Mouse (Mus musculus): ENCODE data around the gene Mob4. TPM values are rescaled to one million over a fixed set of nuclear protein-coding genes. Genes with fewer than 3 reads are reported as not detected.
"Not testable (repeated sequence)": the region's sequence is repeated elsewhere in the genome, so short reads cannot be mapped to it uniquely, and the experiment has no call there.

The Mob4 gene
- polyA plus RNA-seq, 1 experiment from 2014 or later, result 171 TPM

- Histone ChIP-seq H3K27ac (ENCODE audit: low read length) (no peak overlapping the region), H3K4me2 (ENCODE audit: low read length) (no peak overlapping the region), H3K4me1 (ENCODE audit: control insufficient read depth, insufficient read depth, low read length) (peaks cover 12% of the 10 kb centered on the region), H3K9ac (ENCODE audit: low read depth, low read length) (no peak overlapping the region), H3K9me3 (replicated peaks; ENCODE audit: control insufficient read depth, low read length, poor library complexity, severe bottlenecking) (no peaks in the 10 kb centered on the region), H3K36me3 (ENCODE audit: control insufficient read depth, insufficient read depth, low read length) (0 out of 2 replicates have a peak, but pooled peaks cover 7% of the 10 kb centered on the region), H3K4me3 (ENCODE audit: low read depth, low read length) (no peak overlapping the region), H3K27me3 (ENCODE audit: control insufficient read depth, insufficient read depth, low read depth, low read length) (no peaks in the 10 kb centered on the region)
- no peak for ATAC-seq
- 96% methylated on average over 2 of the region's 2 CpGs for WGBS
Observed at GRCm38 (mm10) chr1:55092056-55092455, 39.0 kb upstream of the Mob4 start.

DNA sequence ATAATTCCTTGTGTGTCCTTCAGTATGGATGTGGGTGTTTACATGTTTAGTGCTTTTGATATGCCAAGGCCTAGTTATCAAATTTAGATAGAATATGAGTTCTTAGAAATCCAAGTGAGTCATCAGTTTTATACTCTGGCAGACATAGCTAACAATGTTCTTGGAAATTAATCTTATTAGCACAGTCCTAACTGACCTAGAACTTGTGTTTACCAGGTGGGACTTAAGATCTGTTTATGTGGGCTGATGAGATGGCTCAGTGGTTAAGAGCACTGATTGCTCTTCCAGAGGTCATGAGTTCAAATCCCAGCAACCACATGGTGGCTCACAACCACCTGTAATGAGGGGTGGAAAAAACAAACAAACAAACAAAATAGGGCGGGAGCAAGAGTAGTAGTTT is 38.6 kb upstream of the Mob4 start:
- Histone ChIP-seq H3K27ac (ENCODE audit: low read length) (no peak overlapping the region), H3K9ac (ENCODE audit: low read depth, low read length) (no peak overlapping the region), H3K36me3 (ENCODE audit: control insufficient read depth, insufficient read depth, low read length) (0 out of 2 replicates have a peak, but pooled peaks cover 7% of the 10 kb centered on the region), H3K4me3 (ENCODE audit: low read depth, low read length) (no peak overlapping the region), H3K4me2 (ENCODE audit: low read length) (no peak overlapping the region), H3K27me3 (ENCODE audit: control insufficient read depth, insufficient read depth, low read depth, low read length) (no peaks in the 10 kb centered on the region), H3K9me3 (replicated peaks; ENCODE audit: control insufficient read depth, low read length, poor library complexity, severe bottlenecking) (no peaks in the 10 kb centered on the region), H3K4me1 (ENCODE audit: control insufficient read depth, insufficient read depth, low read length) (peaks cover 12% of the 10 kb centered on the region)
- WGBS, result 88% methylated on average over 1 of the region's 1 CpGs
- no peak for ATAC-seq

GRCm38 (mm10) chr1:55106919-55107585 is 24.0 kb upstream of the Mob4 start:
- Histone ChIP-seq H3K27ac (ENCODE audit: low read length) (no peak overlapping the region), H3K4me2 (ENCODE audit: low read length) (no peak overlapping the region), H3K4me1 (ENCODE audit: control insufficient read depth, insufficient read depth, low read length) (no peaks in the 10 kb centered on the region), H3K4me3 (ENCODE audit: low read depth, low read length) (no peak overlapping the region), H3K9me3 (replicated peaks; ENCODE audit: control insufficient read depth, low read length, poor library complexity, severe bottlenecking) (0 out of 2 replicates have a peak, but pooled peaks cover 4% of the 10 kb centered on the region), H3K9ac (ENCODE audit: low read depth, low read length) (no peak overlapping the region), H3K27me3 (ENCODE audit: control insufficient read depth, insufficient read depth, low read depth, low read length) (no peaks in the 10 kb centered on the region), H3K36me3 (ENCODE audit: control insufficient read depth, insufficient read depth, low read length) (no peaks in the 10 kb centered on the region)
- ATAC-seq, result no peak
- 89% methylated on average over 9 of the region's 9 CpGs for WGBS

- H3K27ac ChIP-seq (ENCODE audit: low read length), result no peak overlapping the region
- 86% methylated on average over 1 of the region's 1 CpGs for whole genome bisulfite sequencing
- H3K9me3 ChIP-seq (replicated peaks; ENCODE audit: control insufficient read depth, low read length, poor library complexity, severe bottlenecking), result 0 out of 2 replicates have a peak, but pooled peaks cover 4% of the 10 kb centered on the region
Observed at GRCm38 (mm10) chr1:55107644-55108043, 23.4 kb upstream of the Mob4 start.

DNA sequence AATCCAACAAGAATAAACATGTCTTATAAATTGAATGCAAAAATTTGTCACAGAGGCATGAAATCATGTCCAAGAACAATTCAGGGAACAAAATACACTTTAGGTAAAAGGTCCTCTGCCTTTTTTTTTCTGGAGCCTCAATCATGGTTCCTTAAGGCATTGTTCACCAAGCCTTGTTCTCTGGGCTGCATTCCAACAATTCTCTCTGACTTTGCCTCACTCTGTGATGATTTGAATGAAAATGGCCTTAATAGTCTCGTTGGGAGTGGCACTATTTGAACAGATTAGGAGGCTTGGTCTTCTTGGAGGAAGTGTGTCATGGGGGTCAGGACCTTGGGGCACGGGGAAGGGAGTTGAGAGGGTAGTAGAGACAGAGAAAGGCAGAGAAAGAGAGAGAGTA is 22.6 kb upstream of the Mob4 start:
- WGBS, result 22% methylated on average over 2 of the region's 2 CpGs
- Histone ChIP-seq H3K9ac (ENCODE audit: low read depth, low read length) (no peak overlapping the region), H3K4me1 (ENCODE audit: control insufficient read depth, insufficient read depth, low read length) (no peaks in the 10 kb centered on the region), H3K27me3 (ENCODE audit: control insufficient read depth, insufficient read depth, low read depth, low read length) (no peaks in the 10 kb centered on the region), H3K36me3 (ENCODE audit: control insufficient read depth, insufficient read depth, low read length) (no peaks in the 10 kb centered on the region), H3K27ac (ENCODE audit: low read length) (no peak overlapping the region), H3K4me2 (ENCODE audit: low read length) (no peak overlapping the region), H3K4me3 (ENCODE audit: low read depth, low read length) (no peak overlapping the region), H3K9me3 (replicated peaks; ENCODE audit: control insufficient read depth, low read length, poor library complexity, severe bottlenecking) (0 out of 2 replicates have a peak, but pooled peaks cover 4% of the 10 kb centered on the region)
- ATAC-seq, result no peak

More at GRCm38 (mm10) chr1:55107644-55108043, 23.4 kb upstream of the Mob4 start:
- H3K9ac ChIP-seq (ENCODE audit: low read depth, low read length), result no peak overlapping the region
- no peaks in the 10 kb centered on the region for H3K36me3 ChIP-seq (ENCODE audit: control insufficient read depth, insufficient read depth, low read length)
- H3K27me3 ChIP-seq (ENCODE audit: control insufficient read depth, insufficient read depth, low read depth, low read length), result no peaks in the 10 kb centered on the region
- H3K4me1 ChIP-seq (ENCODE audit: control insufficient read depth, insufficient read depth, low read length), result no peaks in the 10 kb centered on the region
- no peak for ATAC-seq
- H3K4me3 ChIP-seq (ENCODE audit: low read depth, low read length), result no peak overlapping the region
- no peak overlapping the region for H3K4me2 ChIP-seq (ENCODE audit: low read length)

DNA sequence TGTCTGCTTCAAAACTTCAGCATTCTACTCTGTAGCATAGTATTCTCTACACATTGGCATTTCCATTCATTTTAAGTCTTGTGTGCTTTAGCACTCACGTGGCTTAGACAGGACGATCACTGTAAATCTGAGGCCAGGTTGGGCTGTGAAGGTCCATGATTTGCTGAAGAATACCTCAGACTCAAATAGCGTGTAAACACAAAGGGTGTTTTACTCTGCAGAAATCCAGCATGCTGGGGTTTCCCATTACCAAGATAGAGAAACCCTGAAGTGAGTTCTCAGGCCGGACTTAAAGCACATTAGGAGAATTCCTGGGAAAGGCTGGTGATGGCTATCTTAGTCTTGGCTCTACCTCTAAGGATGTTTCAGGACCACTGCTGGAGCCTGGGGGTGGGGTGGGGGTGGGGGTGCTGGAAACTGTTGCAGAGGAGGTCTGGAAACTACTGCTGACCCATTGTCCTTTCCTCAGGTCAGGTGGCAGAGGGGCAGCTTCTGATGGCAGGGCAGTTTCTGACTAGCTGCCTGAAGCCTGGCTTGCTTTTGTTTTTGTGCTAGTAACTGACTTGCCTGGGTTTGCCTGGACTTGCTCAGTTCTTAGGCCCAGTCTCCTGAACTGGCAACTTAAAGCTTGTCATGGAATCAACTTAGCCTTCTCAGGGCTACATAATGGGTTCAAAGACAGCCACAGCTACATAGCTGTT is 21.8 kb upstream of the Mob4 start:
- Histone ChIP-seq H3K4me2 (ENCODE audit: low read length) (no peak overlapping the region), H3K27me3 (ENCODE audit: control insufficient read depth, insufficient read depth, low read depth, low read length) (no peaks in the 10 kb centered on the region), H3K36me3 (ENCODE audit: control insufficient read depth, insufficient read depth, low read length) (no peaks in the 10 kb centered on the region), H3K4me3 (ENCODE audit: low read depth, low read length) (no peak overlapping the region), H3K27ac (ENCODE audit: low read length) (no peak overlapping the region), H3K9me3 (replicated peaks; ENCODE audit: control insufficient read depth, low read length, poor library complexity, severe bottlenecking) (0 out of 2 replicates have a peak, but pooled peaks cover 4% of the 10 kb centered on the region), H3K9ac (ENCODE audit: low read depth, low read length) (no peak overlapping the region), H3K4me1 (ENCODE audit: control insufficient read depth, insufficient read depth, low read length) (no peaks in the 10 kb centered on the region)
- WGBS, result 90% methylated on average over 4 of the region's 4 CpGs
- no peak for ATAC-seq

DNA sequence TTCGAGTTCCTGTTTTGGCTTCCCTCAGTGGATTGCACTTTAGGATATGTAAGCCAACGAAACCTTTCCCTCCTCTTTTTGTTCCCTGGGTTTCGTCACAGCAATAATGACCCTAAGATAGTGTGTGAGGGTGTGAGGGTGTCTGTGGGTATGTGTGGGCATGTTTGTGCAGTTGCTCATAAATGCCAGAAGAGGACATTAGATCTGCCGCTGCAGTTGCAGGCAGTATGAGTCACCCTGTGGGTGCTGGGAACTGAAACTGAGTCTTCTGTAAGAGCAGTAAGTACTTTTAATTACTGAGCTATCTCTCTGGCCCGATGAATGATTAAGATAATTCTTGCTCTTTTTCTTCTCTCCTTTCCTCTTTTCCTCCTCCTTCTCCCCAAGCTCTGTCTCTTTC is 8.0 kb upstream of the Mob4 start:
- Histone ChIP-seq H3K4me2 (ENCODE audit: low read length) (no peak overlapping the region), H3K9me3 (replicated peaks; ENCODE audit: control insufficient read depth, low read length, poor library complexity, severe bottlenecking) (no peaks in the 10 kb centered on the region), H3K27ac (ENCODE audit: low read length) (no peak overlapping the region), H3K9ac (ENCODE audit: low read depth, low read length) (no peak overlapping the region), H3K27me3 (ENCODE audit: control insufficient read depth, insufficient read depth, low read depth, low read length) (no peaks in the 10 kb centered on the region), H3K4me3 (ENCODE audit: low read depth, low read length) (no peak overlapping the region), H3K36me3 (ENCODE audit: control insufficient read depth, insufficient read depth, low read length) (no peaks in the 10 kb centered on the region), H3K4me1 (ENCODE audit: control insufficient read depth, insufficient read depth, low read length) (no peaks in the 10 kb centered on the region)
- 92% methylated on average over 5 of the region's 5 CpGs for WGBS
- no peak for ATAC-seq

GRCm38 (mm10) chr1:55123561-55123960 is 7.5 kb upstream of the Mob4 start:
- ATAC-seq, result no peak
- H3K4me1 ChIP-seq (ENCODE audit: control insufficient read depth, insufficient read depth, low read length), result no peaks in the 10 kb centered on the region
- no peaks in the 10 kb centered on the region for H3K27me3 ChIP-seq (ENCODE audit: control insufficient read depth, insufficient read depth, low read depth, low read length)
- H3K27ac ChIP-seq (ENCODE audit: low read length), result no peak overlapping the region
- H3K9me3 ChIP-seq (replicated peaks; ENCODE audit: control insufficient read depth, low read length, poor library complexity, severe bottlenecking), result no peaks in the 10 kb centered on the region
- no peak overlapping the region for H3K9ac ChIP-seq (ENCODE audit: low read depth, low read length)
- H3K4me3 ChIP-seq (ENCODE audit: low read depth, low read length), result no peak overlapping the region
- 89% methylated on average over 2 of the region's 2 CpGs for WGBS
- H3K4me2 ChIP-seq (ENCODE audit: low read length), result no peak overlapping the region
- no peaks in the 10 kb centered on the region for H3K36me3 ChIP-seq (ENCODE audit: control insufficient read depth, insufficient read depth, low read length)

DNA sequence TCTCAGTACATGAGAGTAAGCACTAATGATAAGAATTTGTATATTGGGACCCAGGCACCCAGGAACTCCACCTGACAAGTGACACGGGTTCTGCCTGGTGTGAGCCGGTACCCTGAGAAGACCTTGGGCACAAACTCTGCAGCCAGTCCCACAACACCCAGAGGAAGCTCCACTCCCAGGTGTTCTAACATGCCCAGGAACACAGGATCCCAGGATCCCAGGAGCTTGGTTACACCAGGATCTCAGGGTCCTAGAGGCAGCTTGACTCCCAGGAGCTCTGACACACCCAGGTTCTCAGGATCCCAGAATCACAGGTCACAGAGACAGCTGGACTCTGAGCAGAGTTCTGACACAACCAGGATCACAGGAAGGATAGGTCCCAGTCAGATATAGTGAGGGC is 6.9 kb upstream of the Mob4 start:
- H3K27ac ChIP-seq (ENCODE audit: low read length); H3K4me3 ChIP-seq (ENCODE audit: low read depth, low read length); H3K27me3 ChIP-seq (ENCODE audit: control insufficient read depth, insufficient read depth, low read depth, low read length); ATAC-seq; H3K4me1 ChIP-seq (ENCODE audit: control insufficient read depth, insufficient read depth, low read length); H3K36me3 ChIP-seq (ENCODE audit: control insufficient read depth, insufficient read depth, low read length); H3K9ac ChIP-seq (ENCODE audit: low read depth, low read length); H3K4me2 ChIP-seq (ENCODE audit: low read length); H3K9me3 ChIP-seq (replicated peaks; ENCODE audit: control insufficient read depth, low read length, poor library complexity, severe bottlenecking): not testable (repeated sequence)
- 95% methylated on average over 2 of the region's 2 CpGs for WGBS
